ENCODE assay signal across 8 mouse cellular contexts in the genomic region with DNA sequence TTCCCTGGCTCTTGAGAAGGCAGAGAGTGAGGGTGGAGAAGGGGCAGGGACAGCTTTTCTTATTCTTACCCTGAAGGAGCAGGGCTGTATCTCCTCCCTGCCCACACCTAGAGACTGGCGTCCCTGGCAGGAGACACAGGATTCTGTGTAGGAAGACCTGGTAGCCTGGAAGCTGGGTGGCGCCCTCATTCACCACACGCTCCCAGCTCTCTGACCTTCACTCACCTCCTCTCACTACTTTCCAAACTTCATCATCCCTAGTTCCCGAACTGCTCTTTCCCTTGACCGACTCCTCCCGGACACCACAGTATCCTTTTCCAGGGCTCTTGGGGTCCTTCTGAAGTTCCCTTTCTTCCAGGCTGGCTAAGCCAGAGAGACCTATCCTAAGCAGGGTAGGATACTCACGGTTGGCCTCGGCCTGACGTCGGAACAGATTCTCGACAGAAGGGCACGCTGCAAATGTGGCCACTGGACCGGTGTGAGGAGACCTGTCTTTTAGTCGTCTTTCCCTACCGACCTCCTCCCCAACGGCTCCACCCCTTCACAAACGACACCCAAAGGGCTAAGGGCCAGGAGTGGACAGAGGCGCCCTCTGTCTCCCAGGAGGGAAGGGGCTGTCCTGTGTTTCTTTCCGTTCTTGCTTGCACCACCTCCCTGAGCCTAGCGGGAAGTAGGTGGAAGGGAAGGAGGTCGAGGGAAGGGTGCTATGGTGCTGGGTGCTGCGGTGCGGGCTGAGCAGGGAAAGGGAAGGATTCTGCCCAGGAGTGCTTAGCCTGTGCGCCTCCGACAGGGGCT. TPM values are rescaled to one million over a fixed set of nuclear protein-coding genes. Genes with fewer than 3 reads are reported as not detected.
DNase-seq lines count a peak whose midpoint lies in the region; ATAC-seq lines count a peak whose summit lies in the region.

A gene (minus strand): TSS at position 597 of the 795 bp plus-strand sequence.
A gene (plus strand): TSS at position 640 of the 795 bp plus-strand sequence.

- peaks cover 11% of the 10 kb centered on the region; the same call in 1 of the 2 replicates for H3K79me2 ChIP-seq in macrophage (ENCODE audit: inconsistent target)

- WGBS in hindbrain, embryonic 16.5 days, result 3% methylated on average over 24 of the region's 25 CpGs
- WGBS in macrophage (ENCODE audit: missing documents), result 7% methylated on average over 25 of the region's 25 CpGs

- ATAC-seq in hindbrain, embryonic 16.5 days, result no peak

- peak; percentile 39 to 56 for DNase-seq in left cerebral cortex, adult 18-20 months (ENCODE audit: low spot score in 2 of 2)
- DNase-seq in left cerebral cortex, adult 11 months (ENCODE audit: low spot score), result no peak
- DNase-seq in cerebellum, adult 9-11 months, result peak; percentile 58
- DNase-seq in gastrocnemius, postnatal 10 days, result peak; percentile 50
- DNase-seq in left cerebral cortex, adult 8-10 months (ENCODE audit: low spot score in 2 of 2), result peak in 1 of 2 experiments; percentile 36
- peak; percentile 32 to 47 for DNase-seq in spleen, postnatal 36 days (ENCODE audit: low spot score in 2 of 2)

- H3K4me2 ChIP-seq in hindbrain, embryonic 16.5 days (ENCODE audit: low read length), result peak within 1 kb of the TSS; percentile 61

- H3K36me3 ChIP-seq in hindbrain, embryonic 16.5 days (ENCODE audit: control insufficient read depth, insufficient read depth, low read length), result no peaks in the 10 kb centered on the region
- no peaks in the 10 kb centered on the region for H3K36me3 ChIP-seq in macrophage (ENCODE audit: inconsistent target)

- H3K9me3 ChIP-seq in hindbrain, embryonic 16.5 days (ENCODE audit: control insufficient read depth, low read length), result no peaks in the 10 kb centered on the region

- peak within 1 kb of the TSS; percentile 32 for H3K4me3 ChIP-seq in hindbrain, embryonic 16.5 days (ENCODE audit: low read length)
- H3K4me3 ChIP-seq in macrophage (ENCODE audit: inconsistent target), result peak within 1 kb of the TSS; percentile 90

- H3K9ac ChIP-seq in hindbrain, embryonic 16.5 days (ENCODE audit: low read depth, low read length), result peak within 1 kb of the TSS; percentile 41

- H3K4me1 ChIP-seq in hindbrain, embryonic 16.5 days (ENCODE audit: control insufficient read depth, insufficient read depth, low read depth, low read length), result peaks cover 3% of the 10 kb centered on the region; the same call in 1 of the 2 replicates

- peaks cover 24% of the 10 kb centered on the region for H3K27me3 ChIP-seq in hindbrain, embryonic 16.5 days (replicated peaks; ENCODE audit: control insufficient read depth, insufficient read depth, low read length)

- no peak within 1 kb of the TSS for H3K27ac ChIP-seq in hindbrain, embryonic 16.5 days (ENCODE audit: low read depth, low read length)
- H3K27ac ChIP-seq in macrophage, result peak within 1 kb of the TSS; percentile 63

RNA-seq across cellular contexts. Expression of the first gene that starts in this region (rescaled TPM):
- total RNA-seq in left cerebral cortex, adult 18-20 months (2021), result 100 to 1,000 TPM; 127 to 133 TPM
- 10 to 100 TPM; 37.5 to 44.2 TPM for total RNA-seq in gastrocnemius, postnatal 10 days (2021)
- 26.1 and 40.5 TPM in 2 replicates for polyA plus RNA-seq in hindbrain, embryonic 16.5 days (2015; fragmentation: Nextera tagmentation; extraction: Ambion mirVana)
- 100 to 1,000 TPM; 122 to 162 (median 132) TPM for total RNA-seq in left cerebral cortex, adult 8-10 months (2022)
- 10 to 100 TPM in 5 of 26 experiments, 1 to 10 TPM in 21; 2.8 to 21.7 (median 7.5) TPM for total RNA-seq in macrophage (2018; cell fraction: chromatin; rRNA removed)
- total RNA-seq in macrophage (2018; cell fraction: cytosol; rRNA removed), result 100 to 1,000 TPM in 25 of 26 experiments, 10 to 100 TPM in 1; 90.7 to 695 (median 289) TPM
- total RNA-seq in macrophage (2018; cell fraction: nucleus; rRNA removed), result 100 to 1,000 TPM in 3 of 26 experiments, 10 to 100 TPM in 23; 19.7 to 144 (median 44.2) TPM
- 229 to 857 TPM (median 718 TPM) in 3 replicates for polyA plus RNA-seq in macrophage (2018)

RNA-seq across cellular contexts. Expression of the second gene that starts in this region (rescaled TPM):
- 10 to 100 TPM; 19.2 to 20.4 TPM for total RNA-seq in left cerebral cortex, adult 18-20 months (2021)
- total RNA-seq in gastrocnemius, postnatal 10 days (2021), result 10 to 100 TPM; 15.8 to 17.9 TPM
- 13.6 and 17.2 TPM in 2 replicates for polyA plus RNA-seq in hindbrain, embryonic 16.5 days (2015; fragmentation: Nextera tagmentation; extraction: Ambion mirVana)
- total RNA-seq in left cerebral cortex, adult 8-10 months (2022), result 10 to 100 TPM; 17.1 to 26.1 (median 20.5) TPM
- total RNA-seq in macrophage (2018; cell fraction: chromatin; rRNA removed), result 10 to 100 TPM in 8 of 26 experiments, 1 to 10 TPM in 17, not detected in 1; 2.1 to 16.7 (median 6.9) TPM
- 10 to 100 TPM; 37.2 to 80.5 (median 50.5) TPM for total RNA-seq in macrophage (2018; cell fraction: cytosol; rRNA removed)
- 10 to 100 TPM in 23 of 26 experiments, 1 to 10 TPM in 3; 7.9 to 29.7 (median 19.0) TPM for total RNA-seq in macrophage (2018; cell fraction: nucleus; rRNA removed)
- polyA plus RNA-seq in macrophage (2018), result 61.0 to 85.4 TPM (median 63.2 TPM) in 3 replicates
